21 mouse cellular contexts compared by ENCODE assay signal in genomic region chr2:12411129-12411528, GRCm38 (mm10). TPM values are rescaled to one million over a fixed set of nuclear protein-coding genes. Genes with fewer than 3 reads are reported as not detected.
DNase-seq lines count a peak whose midpoint lies in the region; ATAC-seq and TF ChIP-seq lines count a peak whose summit lies in the region.
"Had no signal": no experiment of that assay in that cellular context is flagged by ENCODE, and none has a peak within 500 bp of the region (broad histone marks: within the 10 kb centered on the region; RNA-seq: fewer than 3 reads in every experiment).

No protein-coding gene starts in this region.

- 0 out of 2 replicates have a peak, but pooled peaks cover 8% of the 10 kb centered on the region for H3K4me1 ChIP-seq in kidney, embryonic 16.5 days (ENCODE audit: insufficient read depth, low read length)
- 0 out of 2 replicates have a peak, but pooled peaks cover 3% of the 10 kb centered on the region for H3K4me1 ChIP-seq in stomach, embryonic 15.5 days
- H3K4me1 ChIP-seq in stomach, postnatal 0 days (replicated peaks; ENCODE audit: control insufficient read depth, insufficient read depth): no peaks in the 10 kb centered on the region
- peaks cover 19% of the 10 kb centered on the region for H3K4me1 ChIP-seq in liver, embryonic 11.5 days (replicated peaks; ENCODE audit: control insufficient read depth, insufficient read depth, low read length)
- H3K4me1 ChIP-seq in forebrain, postnatal 0 days (ENCODE audit: insufficient read depth): no peaks in the 10 kb centered on the region
- H3K4me1 ChIP-seq: embryonic facial prominence, embryonic 13.5 days; hindbrain, embryonic 13.5 days; limb, embryonic 12.5 days; midbrain, embryonic 15.5 days had no signal

- H3K27me3 ChIP-seq in kidney, embryonic 16.5 days (ENCODE audit: insufficient read depth, low read length): no peaks in the 10 kb centered on the region
- H3K27me3 ChIP-seq in stomach, embryonic 15.5 days (replicated peaks): no peaks in the 10 kb centered on the region
- H3K27me3 ChIP-seq in stomach, postnatal 0 days (ENCODE audit: control insufficient read depth, insufficient read depth, low read length): no peaks in the 10 kb centered on the region
- H3K27me3 ChIP-seq in liver, embryonic 11.5 days (replicated peaks; ENCODE audit: control insufficient read depth, insufficient read depth, low read length): no peaks in the 10 kb centered on the region
- H3K27me3 ChIP-seq in forebrain, postnatal 0 days (ENCODE audit: insufficient read depth, low read length): no peaks in the 10 kb centered on the region
- H3K27me3 ChIP-seq: embryonic facial prominence, embryonic 13.5 days; heart, embryonic 12.5 days; hindbrain, embryonic 13.5 days; limb, embryonic 12.5 days; midbrain, embryonic 15.5 days had no signal

- no peak overlapping the region for H3K4me3 ChIP-seq in kidney, embryonic 16.5 days (ENCODE audit: low read length)
- H3K4me3 ChIP-seq in stomach, embryonic 15.5 days (replicated peaks): no peak overlapping the region
- H3K4me3 ChIP-seq in stomach, postnatal 0 days (ENCODE audit: low read depth, low read length): no peak overlapping the region
- no peak overlapping the region for H3K4me3 ChIP-seq in liver, embryonic 11.5 days (ENCODE audit: low read depth, low read length)
- H3K4me3 ChIP-seq in forebrain, postnatal 0 days (ENCODE audit: low read depth, low read length): no peak overlapping the region
- H3K4me3 ChIP-seq: embryonic facial prominence, embryonic 13.5 days; heart, embryonic 12.5 days; hindbrain, embryonic 13.5 days; limb, embryonic 12.5 days; midbrain, embryonic 15.5 days had no signal

- H3K27ac ChIP-seq in kidney, embryonic 16.5 days (ENCODE audit: low read length): 0 out of 2 replicates have a peak overlapping the region, but pooled peaks have one; percentile 8
- no peak overlapping the region for H3K27ac ChIP-seq in stomach, embryonic 15.5 days
- H3K27ac ChIP-seq in stomach, postnatal 0 days (replicated peaks): no peak overlapping the region
- H3K27ac ChIP-seq in liver, embryonic 11.5 days (ENCODE audit: low read depth, low read length): no peak overlapping the region
- no peak overlapping the region for H3K27ac ChIP-seq in forebrain, postnatal 0 days (ENCODE audit: low read depth, low read length)
- H3K27ac ChIP-seq: embryonic facial prominence, embryonic 13.5 days; hindbrain, embryonic 13.5 days; limb, embryonic 12.5 days; midbrain, embryonic 15.5 days had no signal

- WGBS in kidney, embryonic 16.5 days: 11% methylated on average over 2 of the region's 2 CpGs
- 25% methylated on average over 2 of the region's 2 CpGs for WGBS in stomach, embryonic 15.5 days
- 23% methylated on average over 2 of the region's 2 CpGs for WGBS in stomach, postnatal 0 days
- WGBS in liver, embryonic 11.5 days: 55% methylated on average over 2 of the region's 2 CpGs
- 79% methylated on average over 2 of the region's 2 CpGs for WGBS in forebrain, postnatal 0 days

- H3K4me2 ChIP-seq in kidney, embryonic 16.5 days (replicated peaks; ENCODE audit: low read depth, low read length): no peak overlapping the region
- H3K4me2 ChIP-seq in stomach, embryonic 15.5 days: no peak overlapping the region
- H3K4me2 ChIP-seq in stomach, postnatal 0 days (replicated peaks; ENCODE audit: low read depth): no peak overlapping the region
- H3K4me2 ChIP-seq in liver, embryonic 11.5 days: no peak overlapping the region
- H3K4me2 ChIP-seq in forebrain, postnatal 0 days (ENCODE audit: low read depth): no peak overlapping the region
- H3K4me2 ChIP-seq: embryonic facial prominence, embryonic 13.5 days; heart, embryonic 12.5 days; hindbrain, embryonic 13.5 days; limb, embryonic 12.5 days; midbrain, embryonic 15.5 days had no signal

- no peaks in the 10 kb centered on the region for H3K9me3 ChIP-seq in kidney, embryonic 16.5 days (ENCODE audit: low read length)
- no peaks in the 10 kb centered on the region for H3K9me3 ChIP-seq in stomach, embryonic 15.5 days
- no peaks in the 10 kb centered on the region for H3K9me3 ChIP-seq in stomach, postnatal 0 days (ENCODE audit: control insufficient read depth, low read length)
- no peaks in the 10 kb centered on the region for H3K9me3 ChIP-seq in liver, embryonic 11.5 days (ENCODE audit: control insufficient read depth, low read length)
- no peaks in the 10 kb centered on the region for H3K9me3 ChIP-seq in forebrain, postnatal 0 days (ENCODE audit: low read length)
- H3K9me3 ChIP-seq: embryonic facial prominence, embryonic 13.5 days; heart, embryonic 12.5 days; hindbrain, embryonic 13.5 days; limb, embryonic 12.5 days; midbrain, embryonic 15.5 days had no signal

- ATAC-seq in kidney, embryonic 16.5 days (ENCODE audit: low FRiP score, low TSS enrichment): peak; percentile 90
- ATAC-seq in stomach, embryonic 15.5 days (ENCODE audit: insufficient read depth, low FRiP score, low read depth): peak; percentile 31; the same call in 1 of the 2 replicates
- no peak for ATAC-seq in stomach, postnatal 0 days (ENCODE audit: low FRiP score, low TSS enrichment)
- ATAC-seq in liver, embryonic 11.5 days (replicated peaks; ENCODE audit: low FRiP score): 0 out of 2 replicates have a peak, but pooled peaks have one; percentile 40
- ATAC-seq in forebrain, postnatal 0 days: no peak
- ATAC-seq: forebrain, embryonic 14.5 days; lung, postnatal 0 days; midbrain, embryonic 15.5 days had no signal

- H3K36me3 ChIP-seq in kidney, embryonic 16.5 days (ENCODE audit: insufficient read depth, low read length): no peaks in the 10 kb centered on the region
- no peaks in the 10 kb centered on the region for H3K36me3 ChIP-seq in stomach, embryonic 15.5 days
- H3K36me3 ChIP-seq in stomach, postnatal 0 days (ENCODE audit: control insufficient read depth, insufficient read depth, low read length): 0 out of 2 replicates have a peak, but pooled peaks cover 2% of the 10 kb centered on the region
- no peaks in the 10 kb centered on the region for H3K36me3 ChIP-seq in liver, embryonic 11.5 days (ENCODE audit: control insufficient read depth, insufficient read depth, low read length)
- no peaks in the 10 kb centered on the region for H3K36me3 ChIP-seq in forebrain, postnatal 0 days (ENCODE audit: insufficient read depth)
- H3K36me3 ChIP-seq: heart, embryonic 12.5 days; hindbrain, embryonic 13.5 days; limb, embryonic 12.5 days; midbrain, embryonic 15.5 days had no signal

- H3K9ac ChIP-seq in kidney, embryonic 16.5 days (replicated peaks; ENCODE audit: low read length): no peak overlapping the region
- no peak overlapping the region for H3K9ac ChIP-seq in stomach, embryonic 15.5 days
- no peak overlapping the region for H3K9ac ChIP-seq in stomach, postnatal 0 days (ENCODE audit: low read length)
- H3K9ac ChIP-seq in liver, embryonic 11.5 days (ENCODE audit: low read depth, low read length): no peak overlapping the region
- H3K9ac ChIP-seq in forebrain, postnatal 0 days: no peak overlapping the region
- H3K9ac ChIP-seq: heart, embryonic 12.5 days; hindbrain, embryonic 13.5 days; limb, embryonic 12.5 days; midbrain, embryonic 15.5 days had no signal

- TF ChIP-seq CTCF in stomach, postnatal 0 days (IDR thresholded peaks at IDR 0.05; ENCODE audit: low read depth): no peak
- no peak for TF ChIP-seq CTCF in forebrain, postnatal 0 days (IDR thresholded peaks at IDR 0.05; ENCODE audit: low read depth)

- no peak for DNase-seq in kidney, postnatal 25 days
- DNase-seq in stomach, postnatal 0 days (ENCODE audit: low spot score): no peak
- no peak for DNase-seq in liver, embryonic 11.5 days (ENCODE audit: low spot score)
- peak; percentile 26 for DNase-seq in yolk sac, embryonic 10.5 days (ENCODE audit: low spot score)
- no peak for DNase-seq in forebrain, postnatal 0 days
- DNase-seq in heart, postnatal 4 days: no peak
- DNase-seq: adrenal gland, postnatal 10 days; cerebellum, postnatal 10 days; gastrocnemius, postnatal 14 days; heart, postnatal 14 days; right cerebral cortex, postnatal 25 days; thymus, adult 2 months had no signal

- TF ChIP-seq EP300 in stomach, postnatal 0 days (optimal IDR thresholded peaks at IDR 0.05): no peak

RNA-seq across cellular contexts. Expression of gene Mindy3, which starts 8.1 kb away (rescaled TPM):
- 35.4 and 37.9 TPM in 2 replicates for polyA plus RNA-seq in kidney, embryonic 16.5 days (2015; fragmentation: Nextera tagmentation; extraction: Ambion mirVana)
- polyA plus RNA-seq in stomach, embryonic 15.5 days (2015; fragmentation: Nextera tagmentation; extraction: Ambion mirVana): 23.5 and 25.3 TPM in 2 replicates
- 31.8 and 33.6 TPM in 2 replicates for polyA plus RNA-seq in stomach, postnatal 0 days (2015; fragmentation: Nextera tagmentation; extraction: Ambion mirVana)
- 28.8 and 33.3 TPM in 2 replicates for polyA plus RNA-seq in liver, embryonic 11.5 days (2014; fragmentation: Nextera tagmentation; extraction: Ambion mirVana)
- 53.9 and 60.4 TPM in 2 replicates for total RNA-seq in forebrain, postnatal 0 days (2014; rRNA removed)
- polyA plus RNA-seq in forebrain, postnatal 0 days (2015; fragmentation: Nextera tagmentation; extraction: Ambion mirVana): 45.6 and 48.4 TPM in 2 replicates
- total RNA-seq in heart, postnatal 4 days (2021): 10 to 100 TPM; 29.4 to 29.5 TPM

Comparison
In these comparisons a context has a peak if more than half of its experiments do, and no peak if none do; other contexts are left out.
1. ATAC-seq: peak in kidney, embryonic 16.5 days (single experiment), stomach, embryonic 15.5 days (single experiment) and liver, embryonic 11.5 days (single experiment); none in stomach, postnatal 0 days (single experiment) and forebrain, postnatal 0 days (single experiment).